Mouse (Mus musculus) midbrain, postnatal 0 days (tissue): ENCODE measurements around the gene Ipo9. TPM values are rescaled to one million over a fixed set of nuclear protein-coding genes. Genes with fewer than 3 reads are reported as not detected.

Source experiments
- ATAC-seq: fragments of 200-750 bp; cut with Nextera tagmentation; 2 replicates; pipeline ENCODE4 v1.8.0; 2017; ENCODE audit warnings: moderate number of reproducible peaks, mild to moderate bottlenecking, moderate TSS enrichment, moderate library complexity; ENCODE audit not compliant: low FRiP score
- DNase-seq: peaks from one replicate; pipeline ENCODE4 v3.0.0-alpha.2; 2015; ENCODE audit warnings: low spot score
- H3K27ac ChIP-seq: fragments of 300-500 bp; sonication (generic); 2 replicates; pipeline ENCODE4 v1.5.1; 2014; ENCODE audit warnings: low read depth, mild to moderate bottlenecking, low read length, mixed read lengths
- H3K27me3 ChIP-seq: fragments of 300-500 bp; sonication (generic); 2 replicates; pipeline ENCODE4 v1.6.1; 2014; ENCODE audit warnings: low read length, control low read depth, mixed read lengths; ENCODE audit not compliant: insufficient read depth
- H3K36me3 ChIP-seq: fragments of 300-500 bp; sonication (generic); 2 replicates; pipeline ENCODE4 v1.6.1; 2014; ENCODE audit warnings: low read length, control low read depth, mixed read lengths; ENCODE audit not compliant: insufficient read depth
- H3K4me1 ChIP-seq: fragments of 300-500 bp; sonication (generic); 2 replicates; pipeline ENCODE4 v1.6.1; 2014; ENCODE audit warnings: mild to moderate bottlenecking, control low read depth, antibody characterized with exemption, low read length, mixed read lengths; ENCODE audit not compliant: insufficient read depth
- H3K4me2 ChIP-seq: fragments of 300-500 bp; sonication (generic); 2 replicates; pipeline ENCODE4 v1.6.1; 2014; ENCODE audit warnings: low read depth, mild to moderate bottlenecking, low read length, mixed read lengths; ENCODE audit not compliant: poor library complexity, severe bottlenecking
- H3K4me3 ChIP-seq: fragments of 300-500 bp; sonication (generic); 2 replicates; pipeline ENCODE4 v1.5.1; 2014; ENCODE audit warnings: low read depth, mild to moderate bottlenecking, low read length, moderate library complexity
- H3K9ac ChIP-seq: fragments of 300-500 bp; sonication (generic); replicated peaks from 2 replicates; pipeline ENCODE4 v1.6.1; 2014; ENCODE audit warnings: mild to moderate bottlenecking, low read length, moderate library complexity, mixed read lengths; ENCODE audit not compliant: poor library complexity, severe bottlenecking
- H3K9me3 ChIP-seq: fragments of 300-500 bp; sonication (generic); 2 replicates; pipeline ENCODE4 v1.6.1; 2016; ENCODE audit warnings: low read length, control low read depth
- CTCF ChIP-seq: IDR thresholded peaks from 2 replicates; pipeline ENCODE4 v1.5.1; 2016; ENCODE audit warnings: antibody characterized with exemption, mild to moderate bottlenecking
- WGBS: fragments of 180-500 bp; shearing (Covaris S2); extraction: QIAGEN DNeasy Blood & Tissue Kit; methylation state at CpG from one replicate; pipeline ENCODE4 v1.1.7; 2014; 5-methylcytosine and 5-hydroxymethylcytosine counted together
- polyA plus RNA-seq: library from polyadenylated mRNA; unstranded; fragments of >200 nt; fragmentation: Nextera tagmentation; extraction: Ambion mirVana; gene quantifications from 2 replicates; pipeline ENCODE4 v1.2.1, GENCODE M21; 2015
- total RNA-seq: library from RNA; depleted of rRNA; stranded (reverse); fragments of >200 nt; gene quantifications from 2 replicates; pipeline ENCODE4 v1.2.3, GENCODE M21; 2014

The Ipo9 gene
- total and polyA plus RNA-seq, 2 experiments from 2014 or later: 88.7 to 89.3 TPM

- ATAC-seq: 0 out of 2 replicates have a peak, but pooled peaks have one; percentile 7
Observed at GRCm38 (mm10) chr1:135460521-135460920, 30.2 kb upstream of the Ipo9 start.

DNA sequence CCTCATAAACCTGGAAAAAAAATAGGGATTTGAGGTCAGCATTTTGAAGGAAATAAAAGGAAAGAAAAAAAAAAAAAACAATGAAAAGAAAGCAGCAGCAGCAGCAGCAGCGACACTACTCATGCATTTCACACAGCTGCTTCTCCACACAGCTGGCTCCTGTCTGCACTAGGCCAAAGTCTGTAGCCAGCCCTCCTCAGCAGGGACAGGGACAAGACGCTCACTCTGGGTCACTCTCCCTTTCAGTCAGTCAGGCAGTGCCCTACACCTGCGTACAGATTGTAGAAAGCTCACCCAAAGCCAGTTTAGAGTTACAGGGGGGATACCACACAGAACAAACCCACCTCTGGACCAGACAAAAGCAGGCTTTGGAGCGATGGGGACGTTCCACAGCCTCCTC is 27.6 kb upstream of the Ipo9 start:
- no peak overlapping the region for H3K9ac ChIP-seq
- H3K27me3 ChIP-seq: no peaks in the 10 kb centered on the region
- 93% methylated on average over 5 of the region's 5 CpGs for WGBS
- no peak overlapping the region for H3K4me3 ChIP-seq
- no peak for ATAC-seq
- H3K9me3 ChIP-seq: no peaks in the 10 kb centered on the region
- H3K36me3 ChIP-seq: peaks cover 75% of the 10 kb centered on the region
- no peak overlapping the region for H3K27ac ChIP-seq
- DNase-seq: no peak
- no peak for TF ChIP-seq CTCF
- no peak overlapping the region for H3K4me2 ChIP-seq
- H3K4me1 ChIP-seq: no peaks in the 10 kb centered on the region

More at GRCm38 (mm10) chr1:135460521-135460920, 30.2 kb upstream of the Ipo9 start:
- Histone ChIP-seq H3K36me3 (peaks cover 77% of the 10 kb centered on the region), H3K4me3 (no peak overlapping the region), H3K4me2 (no peak overlapping the region), H3K27ac (no peak overlapping the region), H3K4me1 (no peaks in the 10 kb centered on the region), H3K9me3 (no peaks in the 10 kb centered on the region), H3K9ac (no peak overlapping the region), H3K27me3 (no peaks in the 10 kb centered on the region)
- 95% methylated on average over 16 of the region's 16 CpGs for WGBS
- no peak for DNase-seq
- no peak for TF ChIP-seq CTCF

GRCm38 (mm10) chr1:135452259-135452658 is 22.0 kb upstream of the Ipo9 start:
- TF ChIP-seq CTCF: peak; percentile 65
- Histone ChIP-seq H3K4me1 (no peaks in the 10 kb centered on the region), H3K27me3 (no peaks in the 10 kb centered on the region), H3K4me2 (no peak overlapping the region), H3K36me3 (peaks cover 73% of the 10 kb centered on the region), H3K9ac (no peak overlapping the region), H3K9me3 (no peaks in the 10 kb centered on the region), H3K4me3 (no peak overlapping the region), H3K27ac (no peak overlapping the region)
- WGBS: 78% methylated on average over 10 of the region's 10 CpGs
- DNase-seq: peak; percentile 59
- ATAC-seq: no peak

GRCm38 (mm10) chr1:135451419-135451818 is 21.1 kb upstream of the Ipo9 start:
- Histone ChIP-seq H3K4me2 (no peak overlapping the region), H3K36me3 (peaks cover 65% of the 10 kb centered on the region), H3K27ac (no peak overlapping the region), H3K27me3 (no peaks in the 10 kb centered on the region), H3K4me3 (no peak overlapping the region), H3K9me3 (no peaks in the 10 kb centered on the region), H3K4me1 (no peaks in the 10 kb centered on the region), H3K9ac (no peak overlapping the region)
- 92% methylated on average over 2 of the region's 2 CpGs for WGBS
- ATAC-seq (no peak), DNase-seq (no peak)
- TF ChIP-seq CTCF: no peak

GRCm38 (mm10) chr1:135449876-135450275 is 19.6 kb upstream of the Ipo9 start:
- H3K4me1 ChIP-seq: no peaks in the 10 kb centered on the region
- H3K9me3 ChIP-seq: no peaks in the 10 kb centered on the region
- DNase-seq: no peak
- H3K27me3 ChIP-seq: no peaks in the 10 kb centered on the region
- TF ChIP-seq CTCF: no peak
- no peak for ATAC-seq
- H3K36me3 ChIP-seq: peaks cover 59% of the 10 kb centered on the region
- H3K27ac ChIP-seq: no peak overlapping the region
- no peak overlapping the region for H3K4me2 ChIP-seq
- no peak overlapping the region for H3K4me3 ChIP-seq
- H3K9ac ChIP-seq: no peak overlapping the region
- 93% methylated on average over 8 of the region's 8 CpGs for WGBS

DNA sequence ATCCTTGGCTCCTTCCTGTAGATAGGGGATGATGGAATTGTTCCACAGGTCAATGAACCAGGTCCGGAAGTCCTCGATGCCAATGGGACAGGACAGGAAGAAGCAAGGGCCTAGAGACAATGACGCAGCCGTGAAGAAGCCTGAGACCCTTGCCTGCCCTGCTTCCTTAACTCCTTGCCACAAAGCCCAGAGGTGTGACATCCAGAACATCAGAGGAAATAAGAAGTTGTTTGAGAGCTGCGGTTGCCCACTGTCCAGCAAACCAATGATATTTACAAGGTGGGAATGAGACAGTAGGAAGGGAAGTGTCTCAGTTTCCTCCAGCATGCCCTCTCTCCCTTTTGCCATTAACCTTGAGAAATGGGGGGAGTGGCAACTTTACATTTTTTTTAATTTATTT is 18.6 kb upstream of the Ipo9 start:
- TF ChIP-seq CTCF: no peak
- no peak overlapping the region for H3K4me3 ChIP-seq
- H3K27ac ChIP-seq: no peak overlapping the region
- H3K27me3 ChIP-seq: no peaks in the 10 kb centered on the region
- WGBS: 96% methylated on average over 5 of the region's 5 CpGs
- no peak for ATAC-seq
- H3K9ac ChIP-seq: no peak overlapping the region
- H3K4me2 ChIP-seq: no peak overlapping the region
- no peaks in the 10 kb centered on the region for H3K4me1 ChIP-seq
- DNase-seq: no peak
- no peaks in the 10 kb centered on the region for H3K9me3 ChIP-seq
- peaks cover 50% of the 10 kb centered on the region for H3K36me3 ChIP-seq
